Mouse (Mus musculus) cortical plate, adult 2 months (tissue): Measurements from ENCODE around the gene a.

ENCODE experiments used
- CTCF ChIP-seq: fragments of 200-500 bp; IDR thresholded peaks from 2 replicates; pipeline ENCODE4 v1.5.1; 2011; ENCODE audit warnings: mild to moderate bottlenecking, control low read depth, low read length; ENCODE audit not compliant: insufficient read depth; ENCODE audit errors: extremely low read depth
- POLR2A ChIP-seq: fragments of 200-500 bp; IDR thresholded peaks from 2 replicates; pipeline ENCODE4 v1.6.1; 2011; ENCODE audit warnings: mild to moderate bottlenecking, low read length, control low read depth; ENCODE audit not compliant: insufficient read depth; ENCODE audit errors: extremely low read depth

GRCm38 (mm10) chr2:154769930-154770329 lies 21.3 kb upstream of the a start, which contains the start of gene Gm14214:
- TF ChIP-seq CTCF (no peak), POLR2A (no peak)
